Mouse (Mus musculus) cortical plate, adult 2 months (tissue): ENCODE measurements around the gene Lrif1.

Experiments used
- CTCF ChIP-seq: fragments of 200-500 bp; IDR thresholded peaks from 2 replicates; pipeline ENCODE4 v1.5.1; 2011; ENCODE audit warnings: mild to moderate bottlenecking, control low read depth, low read length; ENCODE audit not compliant: insufficient read depth; ENCODE audit errors: extremely low read depth
- POLR2A ChIP-seq: fragments of 200-500 bp; IDR thresholded peaks from 2 replicates; pipeline ENCODE4 v1.6.1; 2011; ENCODE audit warnings: mild to moderate bottlenecking, low read length, control low read depth; ENCODE audit not compliant: insufficient read depth; ENCODE audit errors: extremely low read depth

- TF ChIP-seq CTCF (no peak), POLR2A (no peak)
These were observed 594 bp downstream of the Lrif1 start for GRCm38 (mm10) chr3:106685381-106685780.
